Mouse (Mus musculus) kidney, embryonic 15.5 days (tissue): ENCODE data around the gene Cgas. TPM values are rescaled to one million over a fixed set of nuclear protein-coding genes. Genes with fewer than 3 reads are reported as not detected.
"Not testable (repeated sequence)": the region's sequence is repeated elsewhere in the genome, so short reads cannot be mapped to it uniquely, and the experiment has no call there.

ENCODE experiments used
- ATAC-seq: fragments of 200-750 bp; cut with Nextera tagmentation; replicated peaks from 2 replicates; pipeline ENCODE4 v1.8.0; 2017; ENCODE audit warnings: moderate TSS enrichment; ENCODE audit not compliant: low FRiP score
- H3K27ac ChIP-seq: fragments of 300-500 bp; sonication (generic); 2 replicates; pipeline ENCODE4 v1.5.1; 2015; ENCODE audit warnings: mild to moderate bottlenecking, inconsistent platforms
- H3K27me3 ChIP-seq: fragments of 300-500 bp; sonication (generic); 2 replicates; pipeline ENCODE4 v1.6.1; 2015; ENCODE audit warnings: inconsistent platforms
- H3K36me3 ChIP-seq: fragments of 300-500 bp; sonication (generic); 2 replicates; pipeline ENCODE4 v1.6.1; 2015; ENCODE audit warnings: inconsistent platforms
- H3K4me1 ChIP-seq: fragments of 300-500 bp; sonication (generic); 2 replicates; pipeline ENCODE4 v1.6.1; 2015; ENCODE audit warnings: inconsistent platforms
- H3K4me2 ChIP-seq: fragments of 300-500 bp; sonication (generic); 2 replicates; pipeline ENCODE4 v1.6.1; 2015; ENCODE audit warnings: moderate library complexity, mild to moderate bottlenecking, inconsistent platforms
- H3K4me3 ChIP-seq: fragments of 300-500 bp; sonication (generic); replicated peaks from 2 replicates; pipeline ENCODE4 v1.5.1; 2015; ENCODE audit warnings: mild to moderate bottlenecking, inconsistent platforms
- H3K9ac ChIP-seq: fragments of 300-500 bp; sonication (generic); 2 replicates; pipeline ENCODE4 v1.6.1; 2015; ENCODE audit warnings: mild to moderate bottlenecking, inconsistent platforms
- H3K9me3 ChIP-seq: fragments of 300-500 bp; sonication (generic); replicated peaks from 2 replicates; pipeline ENCODE4 v1.6.1; 2016; ENCODE audit warnings: inconsistent platforms
- WGBS: fragments of 180-500 bp; shearing (Covaris S2); methylation state at CpG from one replicate; pipeline ENCODE4 v1.1.7; 2015; ENCODE audit warnings: mixed read lengths; 5-methylcytosine and 5-hydroxymethylcytosine counted together
- polyA plus RNA-seq: library from polyadenylated mRNA; unstranded; fragments of >200 nt; fragmentation: Nextera tagmentation; extraction: Ambion mirVana; gene quantifications from 2 replicates; pipeline ENCODE4 v1.2.1, GENCODE M21; 2015

Cgas gene
- 2.1 and 2.8 TPM in 2 replicates for polyA plus RNA-seq

DNA sequence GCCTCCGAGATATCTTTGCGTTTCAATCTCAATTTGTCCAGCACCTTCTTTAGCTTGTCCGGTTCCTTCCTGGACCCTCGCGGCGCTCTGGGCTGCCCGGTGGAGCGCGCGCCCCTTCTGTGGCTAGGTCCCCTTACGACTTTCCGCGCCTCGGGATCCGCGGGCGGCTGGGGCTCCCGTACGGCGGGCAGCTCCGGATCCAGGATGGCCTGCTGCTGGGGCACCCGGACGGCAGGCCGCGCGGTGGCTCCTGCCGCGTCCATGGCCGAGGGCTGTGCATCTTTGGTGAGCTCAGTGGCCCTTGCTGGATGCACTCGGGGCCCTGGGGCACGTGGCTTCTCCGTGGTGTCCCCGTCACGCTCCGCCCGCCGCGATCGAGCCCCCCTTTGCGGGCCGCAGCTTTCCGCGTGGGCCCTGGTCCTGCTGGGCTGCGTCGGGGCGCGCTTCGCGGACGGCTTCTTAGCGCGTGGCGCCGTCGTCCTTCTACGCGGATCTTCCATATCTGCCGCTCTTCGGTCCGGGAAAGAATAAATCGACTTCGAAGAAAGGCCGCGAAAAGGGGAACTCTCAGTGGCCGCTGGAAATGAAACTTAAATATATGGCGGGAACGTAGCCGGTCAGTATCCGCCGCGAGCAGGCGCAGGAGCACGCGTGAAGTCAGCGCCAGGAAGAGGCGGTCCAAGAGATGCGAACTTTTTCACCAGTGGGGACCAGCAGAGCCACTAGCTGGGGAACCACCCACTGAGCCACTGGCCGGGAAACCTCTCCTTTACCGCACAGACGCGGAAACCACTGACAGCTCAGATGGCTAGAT is at the start of gene Cgas:
Gene Cgas, minus strand, starts transcription at position 659 of the 814 bp plus-strand sequence.
- peak; percentile 63 for ATAC-seq
- Histone ChIP-seq H3K27me3 (peaks cover 78% of the 10 kb centered on the region), H3K27ac (no peak within 1 kb of the TSS), H3K36me3 (no peaks in the 10 kb centered on the region), H3K9ac (peak within 1 kb of the TSS; percentile 58), H3K4me1 (peaks cover 20% of the 10 kb centered on the region), H3K4me2 (peak within 1 kb of the TSS; percentile 94), H3K9me3 (no peaks in the 10 kb centered on the region), H3K4me3 (peak within 1 kb of the TSS; percentile 57)
- under 1% methylated on average over 81 of the region's 81 CpGs for WGBS

DNA sequence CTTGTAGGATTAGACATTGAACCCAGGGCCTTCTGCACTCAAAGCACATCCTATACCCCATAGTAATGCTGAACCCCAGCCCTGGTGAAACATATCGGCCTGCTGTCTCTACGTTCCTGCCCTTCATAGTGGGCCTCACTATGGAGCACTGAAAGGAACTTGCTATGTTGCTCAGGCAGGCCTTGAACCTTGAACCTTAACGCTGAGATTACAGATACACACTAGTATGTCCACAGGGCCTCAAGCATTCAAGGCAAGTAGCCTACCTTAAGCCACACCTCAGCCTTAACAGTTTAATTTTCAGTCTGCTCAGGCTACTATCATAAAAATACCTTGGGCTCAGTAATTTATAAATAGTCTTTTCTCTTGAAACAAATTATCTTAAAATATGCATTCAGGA is 49.2 kb upstream of the Cgas start:
- Histone ChIP-seq H3K4me2 (no peak overlapping the region), H3K27ac (no peak overlapping the region), H3K9ac (no peak overlapping the region), H3K9me3 (no peaks in the 10 kb centered on the region), H3K36me3 (no peaks in the 10 kb centered on the region), H3K4me3 (no peak overlapping the region), H3K4me1 (no peaks in the 10 kb centered on the region), H3K27me3 (no peaks in the 10 kb centered on the region)
- WGBS, result 93% methylated on average over 3 of the region's 3 CpGs
- no peak for ATAC-seq

DNA sequence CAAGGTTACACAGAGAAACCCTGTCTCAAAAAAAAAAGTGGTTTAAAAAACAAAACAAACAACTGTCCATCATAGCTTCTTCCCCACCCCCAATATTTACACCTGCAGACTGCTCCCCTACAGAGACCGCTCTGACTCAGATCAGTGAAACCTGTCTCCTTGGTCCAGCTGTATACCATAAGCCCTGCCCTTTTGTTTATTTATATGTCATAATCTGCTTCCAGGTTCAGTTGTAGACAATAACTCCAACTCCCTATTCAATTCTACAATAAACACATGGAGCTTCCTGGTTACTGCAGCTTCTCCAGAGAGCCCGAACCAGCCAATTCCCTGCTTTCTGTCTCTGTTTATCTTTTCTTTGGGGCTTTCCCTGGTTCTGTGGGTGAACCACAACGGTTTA is 48.1 kb upstream of the Cgas start:
- Histone ChIP-seq H3K36me3 (no peaks in the 10 kb centered on the region), H3K9me3 (no peaks in the 10 kb centered on the region), H3K9ac (no peak overlapping the region), H3K4me3 (no peak overlapping the region), H3K27ac (no peak overlapping the region), H3K27me3 (no peaks in the 10 kb centered on the region), H3K4me1 (no peaks in the 10 kb centered on the region), H3K4me2 (no peak overlapping the region)
- no peak for ATAC-seq
- WGBS, result 85% methylated on average over 3 of the region's 3 CpGs

DNA sequence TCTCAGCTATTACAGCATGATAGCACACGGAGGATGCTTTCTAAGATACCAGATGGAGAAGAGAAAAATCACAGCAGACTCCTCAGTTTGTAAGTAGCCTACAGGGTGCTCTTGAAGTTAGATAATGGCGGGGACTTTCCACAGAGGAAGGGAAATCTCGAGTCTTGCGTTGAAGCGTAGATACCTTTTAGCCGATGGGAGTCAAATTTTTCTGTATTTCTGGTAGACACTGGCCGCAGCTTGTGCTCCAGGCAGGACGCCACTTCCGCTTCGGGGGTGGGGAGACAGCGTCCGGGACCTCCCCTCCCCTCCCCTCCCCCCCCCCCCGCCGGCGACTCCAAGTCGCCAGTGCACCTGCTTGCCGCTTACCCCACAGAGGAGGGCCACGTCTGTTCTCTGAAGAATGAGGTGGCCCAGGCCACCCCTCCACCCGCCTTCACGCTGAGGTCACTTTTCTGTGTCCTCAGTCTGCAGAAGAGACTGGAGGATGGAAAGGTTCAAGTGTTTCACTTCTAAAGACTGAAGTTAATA is 45.9 kb upstream of the Cgas start, which contains the start of gene Eef1a1:
Gene Eef1a1, minus strand, starts transcription at position 262 of the 531 bp plus-strand sequence.
- H3K36me3 ChIP-seq, result no peaks in the 10 kb centered on the region
- H3K4me1 ChIP-seq, result no peaks in the 10 kb centered on the region
- H3K9ac ChIP-seq, result peak within 1 kb of the TSS; percentile 37
- H3K27me3 ChIP-seq, result no peaks in the 10 kb centered on the region
- peak; percentile 74 for ATAC-seq
- H3K4me2 ChIP-seq, result peak within 1 kb of the TSS; percentile 63
- under 1% methylated on average over 15 of the region's 20 CpGs for WGBS
- peak within 1 kb of the TSS; percentile 66 for H3K27ac ChIP-seq
- peak within 1 kb of the TSS; percentile 43 for H3K4me3 ChIP-seq
- H3K9me3 ChIP-seq, result no peaks in the 10 kb centered on the region

DNA sequence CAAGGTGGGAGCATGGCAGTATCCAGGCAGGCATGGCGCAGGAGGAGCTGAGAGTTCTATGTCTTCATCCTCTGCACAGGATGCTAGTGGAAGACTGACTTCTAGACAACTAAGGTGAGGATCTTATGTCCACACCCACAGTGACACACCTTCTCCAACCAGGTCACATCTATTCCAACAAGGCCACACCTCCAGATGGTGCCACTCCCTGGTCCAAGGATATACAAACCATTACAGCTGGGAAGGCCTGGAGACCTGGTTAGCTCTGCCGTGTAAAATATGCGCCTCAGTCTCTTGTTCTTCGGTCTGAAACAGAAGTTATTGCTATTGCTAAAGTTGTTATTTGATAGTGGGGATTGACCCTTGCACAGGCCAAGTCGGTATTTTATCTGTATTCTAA is 45.0 kb upstream of the Cgas start:
- H3K4me3 ChIP-seq, ATAC-seq, H3K9ac ChIP-seq, H3K9me3 ChIP-seq, H3K4me2 ChIP-seq, H3K4me1 ChIP-seq, H3K36me3 ChIP-seq, H3K27ac ChIP-seq, H3K27me3 ChIP-seq: not testable (repeated sequence)
- WGBS, result 96% methylated on average over 5 of the region's 5 CpGs

DNA sequence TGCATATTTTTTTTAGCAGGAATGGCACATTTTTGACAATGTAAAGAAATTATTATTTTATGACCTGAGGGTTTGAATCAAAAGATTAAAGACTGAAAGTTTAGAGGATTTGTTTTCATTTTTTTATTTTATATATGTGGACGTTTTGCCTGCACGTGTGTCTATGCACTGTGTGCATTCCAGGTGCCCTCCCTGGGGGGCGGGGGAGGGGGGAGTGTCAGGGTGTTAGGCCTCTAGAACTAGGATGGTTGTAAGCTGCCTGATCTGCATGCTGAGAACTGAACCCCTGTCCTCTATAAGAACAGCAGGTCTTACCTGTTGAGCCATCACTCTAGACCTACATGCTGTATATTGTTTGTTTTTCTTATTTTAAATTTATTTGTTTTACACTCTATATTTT is 41.6 kb upstream of the Cgas start:
- no peak overlapping the region for H3K4me2 ChIP-seq
- no peaks in the 10 kb centered on the region for H3K27me3 ChIP-seq
- no peaks in the 10 kb centered on the region for H3K9me3 ChIP-seq
- no peak overlapping the region for H3K27ac ChIP-seq
- 77% methylated on average over 3 of the region's 3 CpGs for WGBS
- peaks cover 7% of the 10 kb centered on the region for H3K36me3 ChIP-seq
- ATAC-seq, result no peak
- H3K4me3 ChIP-seq, result no peak overlapping the region
- no peak overlapping the region for H3K9ac ChIP-seq
- H3K4me1 ChIP-seq, result peaks cover 7% of the 10 kb centered on the region

DNA sequence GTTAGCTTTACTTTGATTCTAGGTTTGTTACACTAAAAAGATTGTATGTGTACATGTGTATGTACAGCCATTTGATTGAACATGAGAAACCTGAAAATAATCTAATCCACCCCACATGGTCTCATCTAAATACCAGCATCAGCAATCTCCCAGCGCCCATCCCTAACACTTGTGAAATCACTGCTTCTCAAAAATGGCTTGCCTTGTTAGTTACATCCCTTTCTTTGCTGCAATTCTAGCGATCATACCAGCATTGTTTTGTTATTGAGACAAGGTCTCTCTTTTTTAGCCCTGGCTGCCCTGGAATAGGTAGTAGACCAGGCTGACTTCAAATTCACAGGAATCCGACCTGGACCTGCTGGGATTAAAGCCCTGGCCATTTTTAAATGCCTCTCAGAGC is 39.3 kb upstream of the Cgas start:
- no peaks in the 10 kb centered on the region for H3K27me3 ChIP-seq
- peak overlapping the region; percentile 87 for H3K4me3 ChIP-seq
- H3K9me3 ChIP-seq, result no peaks in the 10 kb centered on the region
- peaks cover 27% of the 10 kb centered on the region for H3K36me3 ChIP-seq
- 11% methylated on average over 3 of the region's 3 CpGs for WGBS
- H3K27ac ChIP-seq, result peak overlapping the region; percentile 99
- ATAC-seq, result no peak
- peak overlapping the region; percentile 64 for H3K4me2 ChIP-seq
- H3K9ac ChIP-seq, result peak overlapping the region; percentile 63
- peaks cover 11% of the 10 kb centered on the region for H3K4me1 ChIP-seq

DNA sequence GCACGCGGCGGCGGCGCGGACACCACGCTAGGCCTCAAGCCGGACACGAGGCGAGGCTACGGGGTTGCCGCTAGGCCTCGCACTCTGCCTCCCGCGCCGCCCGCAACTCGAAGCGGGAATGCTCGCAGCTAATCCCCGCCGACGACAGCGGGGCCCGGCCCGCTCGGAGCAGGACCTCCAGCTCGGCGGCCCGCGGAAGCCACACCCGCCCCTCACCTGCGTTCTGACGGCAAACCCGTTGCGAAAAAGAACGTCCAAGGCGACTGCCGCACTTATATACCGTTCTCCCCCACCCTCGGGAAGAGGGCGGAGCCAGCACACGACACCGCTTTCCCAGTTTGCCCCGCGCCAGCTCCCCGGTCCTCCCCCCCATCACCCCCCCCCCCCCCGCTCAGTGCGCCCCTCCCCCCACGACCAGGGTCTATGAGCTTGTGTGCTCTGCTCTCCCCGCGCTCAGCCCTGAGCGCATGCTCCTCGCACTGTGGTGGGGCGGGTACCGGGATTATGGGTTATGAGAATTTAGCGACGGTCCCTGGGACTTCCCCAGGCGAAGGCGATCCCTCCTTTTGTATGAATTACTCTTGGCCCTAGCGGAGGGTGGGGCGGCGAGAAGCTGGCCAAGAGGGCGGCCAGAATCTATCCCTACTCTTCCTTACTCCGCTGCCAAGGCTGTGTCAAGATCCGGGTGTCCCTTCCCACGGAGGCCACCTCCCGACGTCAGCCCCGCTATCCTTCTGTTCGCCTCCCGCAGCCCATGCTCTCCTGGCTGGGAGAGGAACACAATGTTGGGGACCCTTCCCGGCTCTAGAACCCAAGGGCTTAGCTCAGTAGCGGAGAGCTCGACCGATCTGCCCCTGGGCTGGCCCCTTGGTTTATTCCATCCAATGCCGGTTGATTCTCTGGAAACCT is 38.6 kb upstream of the Cgas start:
- Histone ChIP-seq H3K27me3 (no peaks in the 10 kb centered on the region), H3K27ac (peak overlapping the region; percentile 99), H3K9ac (peak overlapping the region; percentile 90), H3K4me3 (peak overlapping the region; percentile 87), H3K9me3 (no peaks in the 10 kb centered on the region), H3K4me1 (peaks cover 11% of the 10 kb centered on the region), H3K36me3 (peaks cover 34% of the 10 kb centered on the region), H3K4me2 (peak overlapping the region; percentile 64)
- WGBS, result 1% methylated on average over 73 of the region's 77 CpGs
- peak; percentile 99 for ATAC-seq

DNA sequence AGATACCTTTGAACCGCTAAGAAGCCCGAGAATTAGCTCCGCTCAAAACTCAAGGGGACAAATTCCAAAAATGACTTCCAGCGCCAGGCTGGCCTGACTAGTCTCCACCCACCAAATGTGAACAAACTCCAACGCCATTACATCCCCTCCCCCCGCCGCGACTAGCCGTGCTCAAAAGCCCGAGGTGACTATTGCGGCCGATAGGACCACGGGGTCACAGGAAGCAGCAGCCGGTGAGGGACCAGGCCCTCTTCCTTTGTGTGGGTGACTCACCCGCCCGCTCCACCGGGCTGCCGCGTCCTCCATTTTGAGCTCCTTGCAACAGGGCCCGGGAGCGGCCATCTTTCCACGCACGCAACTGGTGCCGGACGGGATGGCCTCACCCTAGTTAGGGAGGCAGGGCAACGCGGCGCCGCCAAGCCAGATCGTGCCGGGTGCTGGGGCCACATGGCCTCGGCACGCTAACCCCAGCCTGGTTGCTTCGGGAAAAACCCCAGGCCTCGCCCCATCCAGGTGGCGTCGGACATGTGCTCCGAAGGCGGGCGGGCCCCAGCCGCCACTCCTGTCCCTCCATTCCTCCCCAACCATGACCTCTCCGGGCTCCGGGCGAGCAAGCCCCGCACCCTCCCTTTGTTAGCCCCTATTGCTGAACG is 37.8 kb upstream of the Cgas start:
- Histone ChIP-seq H3K9me3 (no peaks in the 10 kb centered on the region), H3K27ac (peak overlapping the region; percentile 99), H3K36me3 (peaks cover 40% of the 10 kb centered on the region), H3K4me3 (peak overlapping the region; percentile 87), H3K9ac (peak overlapping the region; percentile 90), H3K27me3 (no peaks in the 10 kb centered on the region), H3K4me1 (peaks cover 11% of the 10 kb centered on the region), H3K4me2 (peak overlapping the region; percentile 64)
- ATAC-seq, result peak; percentile 6
- WGBS, result under 1% methylated on average over 46 of the region's 46 CpGs

DNA sequence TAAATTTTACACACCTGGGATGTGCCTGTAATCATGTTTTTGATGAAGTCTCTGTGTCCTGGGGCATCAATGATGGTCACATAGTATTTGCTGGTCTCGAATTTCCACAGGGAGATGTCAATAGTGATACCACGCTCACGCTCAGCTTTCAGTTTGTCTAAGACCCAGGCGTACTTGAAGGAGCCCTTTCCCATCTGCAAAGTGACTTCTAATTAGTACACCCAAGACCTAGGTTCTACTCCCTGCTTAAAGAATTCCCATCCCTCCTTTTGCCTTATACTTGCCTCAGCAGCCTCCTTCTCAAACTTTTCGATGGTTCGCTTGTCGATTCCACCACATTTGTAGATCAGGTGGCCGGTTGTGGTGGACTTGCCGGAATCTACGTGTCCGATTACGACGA is 37.2 kb upstream of the Cgas start:
- Histone ChIP-seq H3K4me3 (peak overlapping the region; percentile 87), H3K4me1 (peaks cover 11% of the 10 kb centered on the region), H3K27ac (peak overlapping the region; percentile 99), H3K36me3 (peaks cover 42% of the 10 kb centered on the region), H3K9ac (peak overlapping the region; percentile 90), H3K4me2 (peak overlapping the region; percentile 64)
- WGBS, result under 1% methylated on average over 13 of the region's 13 CpGs
- H3K9me3 ChIP-seq, ATAC-seq, H3K27me3 ChIP-seq: not testable (repeated sequence)

DNA sequence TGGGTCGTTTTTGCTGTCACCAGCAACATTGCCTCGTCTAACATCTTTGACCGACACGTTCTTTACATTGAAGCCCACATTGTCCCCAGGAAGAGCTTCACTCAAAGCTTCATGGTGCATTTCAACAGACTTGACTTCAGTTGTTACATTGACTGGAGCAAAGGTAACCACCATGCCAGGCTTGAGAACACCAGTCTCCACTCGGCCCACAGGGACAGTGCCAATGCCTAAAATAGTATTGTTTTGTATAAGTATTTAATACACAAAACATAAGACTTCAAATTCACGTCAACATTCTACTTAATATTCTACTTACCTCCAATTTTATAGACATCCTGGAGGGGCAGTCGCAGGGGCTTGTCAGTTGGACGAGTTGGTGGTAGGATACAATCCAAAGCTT is 36.3 kb upstream of the Cgas start:
- 22% methylated on average over 8 of the region's 8 CpGs for WGBS
- not testable (repeated sequence) for H3K27me3 ChIP-seq, H3K9me3 ChIP-seq, ATAC-seq
- peak overlapping the region; percentile 64 for H3K4me2 ChIP-seq
- peak overlapping the region; percentile 87 for H3K4me3 ChIP-seq
- peaks cover 11% of the 10 kb centered on the region for H3K4me1 ChIP-seq
- H3K36me3 ChIP-seq, result peaks cover 50% of the 10 kb centered on the region
- H3K9ac ChIP-seq, result peak overlapping the region; percentile 46
- 0 out of 2 replicates have a peak overlapping the region, but pooled peaks have one; percentile 23 for H3K27ac ChIP-seq
